Mouse (Mus musculus): ENCODE measurements at regions not wholly inside any gene's neighbourhood (a gene's known extent, or its start where the extent isn't known, plus 50 kb on each side); places are given as distances from the start of the nearest gene placed in this dataset.

DNA sequence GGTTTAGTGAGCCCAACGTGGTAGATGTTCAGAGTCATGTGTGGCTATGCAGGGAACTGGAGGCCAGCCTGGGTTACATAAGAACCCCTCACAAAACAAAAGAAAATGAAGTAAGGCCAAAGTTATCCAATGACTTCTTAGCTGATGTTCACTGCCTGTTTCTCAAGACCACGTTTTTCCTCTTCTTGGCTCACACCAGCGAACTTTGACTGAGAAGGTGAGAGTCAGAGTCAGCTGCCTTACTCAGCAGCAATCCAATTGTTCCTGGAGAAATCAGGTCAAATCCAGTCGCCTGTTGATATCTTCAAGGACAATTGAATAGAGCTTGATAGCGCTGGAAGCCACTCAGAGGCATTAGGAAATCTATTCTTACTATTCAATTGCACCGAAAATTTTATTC lies 142.0 kb upstream of the Mast4 start:
- TF ChIP-seq CTCF (IDR thresholded peaks at IDR 0.05; ENCODE audit: borderline replicate concordance, extremely low read depth, insufficient read depth, insufficient read length) (no peak), POLR2A (IDR thresholded peaks at IDR 0.05; ENCODE audit: borderline replicate concordance, extremely low read depth, insufficient read depth, insufficient read length, poor library complexity, severe bottlenecking) (no peak)
